Mouse (Mus musculus) heart, embryonic 10.5 days (tissue): Measurements from ENCODE around the gene Trnp1. TPM values are rescaled to one million over a fixed set of nuclear protein-coding genes. Genes with fewer than 3 reads are reported as not detected.

Experiments
- DNase-seq: peaks from one replicate; pipeline ENCODE4 v3.0.0-alpha.2; 2017; ENCODE audit warnings: low spot score
- H3K27ac ChIP-seq: fragments of 300-500 bp; sonication (generic); 2 replicates; pipeline ENCODE4 v1.5.1; 2016; ENCODE audit warnings: mild to moderate bottlenecking
- H3K27me3 ChIP-seq: fragments of 300-500 bp; sonication (generic); 2 replicates; pipeline ENCODE4 v1.6.1; 2016; ENCODE audit warnings: mild to moderate bottlenecking; ENCODE audit not compliant: poor library complexity, insufficient read depth, severe bottlenecking
- H3K36me3 ChIP-seq: fragments of 300-500 bp; sonication (generic); 2 replicates; pipeline ENCODE4 v1.6.1; 2016; ENCODE audit warnings: mild to moderate bottlenecking, moderate library complexity
- H3K4me1 ChIP-seq: fragments of 300-500 bp; sonication (generic); 2 replicates; pipeline ENCODE4 v1.6.1; 2016; ENCODE audit warnings: mild to moderate bottlenecking
- H3K4me3 ChIP-seq: fragments of 300-500 bp; sonication (generic); 2 replicates; pipeline ENCODE4 v1.5.1; 2016; ENCODE audit warnings: mild to moderate bottlenecking, moderate library complexity
- H3K9me3 ChIP-seq: fragments of 300-500 bp; sonication (generic); 2 replicates; pipeline ENCODE4 v1.6.1; 2016; ENCODE audit warnings: mild to moderate bottlenecking, moderate library complexity
- WGBS: fragments of 180-500 bp; shearing (Covaris S2); methylation state at CpG from one replicate; pipeline ENCODE4 v1.1.7; 2016; 5-methylcytosine and 5-hydroxymethylcytosine counted together
- polyA plus RNA-seq: library from polyadenylated mRNA; unstranded; fragments of >200 nt; fragmentation: Nextera tagmentation; extraction: Ambion mirVana; gene quantifications from 2 replicates; pipeline ENCODE4 v1.2.1, GENCODE M21; 2016

Gene Trnp1
- polyA plus RNA-seq, 1 experiment from 2014 or later: 0.60 TPM

DNA sequence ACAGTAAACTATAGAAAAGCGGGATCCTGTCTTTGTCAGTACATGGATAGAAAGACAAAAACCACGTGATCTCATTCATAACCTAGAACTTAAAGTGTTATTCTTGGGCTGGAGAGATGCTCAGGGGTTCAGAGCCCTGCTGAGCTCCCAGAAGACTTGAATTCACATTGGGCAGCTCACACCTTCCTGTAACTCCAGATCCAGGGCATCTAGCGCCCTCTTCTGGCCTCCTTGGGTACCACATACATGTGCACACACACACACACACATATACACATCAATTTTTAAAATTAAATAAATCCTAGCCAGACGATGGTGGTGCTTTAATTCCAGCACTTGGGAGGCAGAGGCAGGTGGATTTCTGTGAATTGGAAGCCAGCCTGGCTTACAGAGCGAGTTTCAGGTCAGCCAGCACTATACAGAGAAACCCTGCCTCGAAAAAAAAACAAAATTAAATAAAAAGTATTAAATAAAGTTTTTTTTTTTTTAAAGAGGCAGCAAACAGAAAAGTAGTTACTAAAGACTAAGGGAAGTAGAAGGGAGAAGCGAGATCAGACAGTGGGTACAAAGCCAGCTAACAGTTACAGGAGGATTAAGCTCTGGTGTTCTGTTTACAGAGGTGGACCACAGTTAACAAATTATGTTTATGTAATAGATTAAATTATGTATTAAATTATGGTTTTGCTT, 27.1 kb downstream of the Trnp1 start:
- peaks cover 21% of the 10 kb centered on the region for H3K4me1 ChIP-seq
- H3K4me3 ChIP-seq: no peak overlapping the region
- DNase-seq: no peak
- peaks cover 3% of the 10 kb centered on the region; the same call in 1 of the 2 replicates for H3K9me3 ChIP-seq
- no peak overlapping the region for H3K27ac ChIP-seq
- H3K27me3 ChIP-seq: peaks cover 41% of the 10 kb centered on the region
- WGBS: 78% methylated on average over 7 of the region's 7 CpGs
- no peaks in the 10 kb centered on the region for H3K36me3 ChIP-seq

DNA sequence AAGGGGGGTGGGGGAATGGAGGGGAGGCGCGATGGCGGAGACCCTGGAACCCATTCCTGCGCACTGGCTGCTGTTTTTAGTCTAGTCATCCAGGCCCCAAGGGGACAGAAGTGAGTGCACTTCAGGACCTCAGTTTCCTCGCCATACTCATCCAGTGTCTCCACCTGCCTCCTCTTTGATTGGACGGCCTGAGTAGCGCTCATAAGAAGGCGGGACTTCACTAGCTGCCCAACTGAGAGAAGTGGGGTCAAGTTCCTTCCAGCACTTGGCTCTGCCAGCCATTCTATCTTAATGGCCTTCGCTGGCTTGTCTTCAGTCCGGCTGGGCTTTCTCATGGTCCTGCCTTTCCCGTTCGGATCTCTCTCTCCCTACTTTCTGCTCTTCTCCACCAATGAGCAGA, 29.2 kb downstream of the Trnp1 start:
- Histone ChIP-seq H3K9me3 (peaks cover 3% of the 10 kb centered on the region; the same call in 1 of the 2 replicates), H3K27me3 (peaks cover 21% of the 10 kb centered on the region), H3K27ac (no peak overlapping the region), H3K4me3 (peak overlapping the region; percentile 69), H3K36me3 (no peaks in the 10 kb centered on the region), H3K4me1 (peaks cover 29% of the 10 kb centered on the region)
- 20% methylated on average over 12 of the region's 12 CpGs for WGBS
- DNase-seq: no peak

DNA sequence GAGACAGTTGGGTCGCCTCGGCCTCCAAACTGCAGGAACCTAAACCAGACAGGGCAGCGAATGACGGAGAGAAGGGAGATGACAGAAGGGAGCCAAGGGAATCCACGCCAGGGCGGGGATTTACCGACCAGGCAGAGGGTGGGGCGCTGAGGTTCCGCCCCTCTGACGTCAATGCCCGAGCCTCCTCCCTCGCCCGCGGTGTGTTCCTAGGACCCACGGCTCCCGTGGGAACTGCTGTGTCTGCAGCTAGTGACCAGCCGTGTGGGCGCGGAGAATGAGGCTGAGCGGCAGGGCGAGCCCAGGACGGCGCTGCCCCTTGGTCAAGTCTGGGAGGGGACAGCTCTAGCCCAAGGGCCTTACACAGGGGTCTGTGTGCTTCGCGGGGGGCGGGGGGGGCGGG, 30.3 kb downstream of the Trnp1 start:
- Histone ChIP-seq H3K4me3 (peak overlapping the region; percentile 69), H3K36me3 (no peaks in the 10 kb centered on the region), H3K27ac (peak overlapping the region; percentile 76), H3K27me3 (peaks cover 21% of the 10 kb centered on the region), H3K4me1 (peaks cover 37% of the 10 kb centered on the region), H3K9me3 (peaks cover 3% of the 10 kb centered on the region; the same call in 1 of the 2 replicates)
- peak; percentile 86 for DNase-seq
- under 1% methylated on average over 27 of the region's 27 CpGs for WGBS

DNA sequence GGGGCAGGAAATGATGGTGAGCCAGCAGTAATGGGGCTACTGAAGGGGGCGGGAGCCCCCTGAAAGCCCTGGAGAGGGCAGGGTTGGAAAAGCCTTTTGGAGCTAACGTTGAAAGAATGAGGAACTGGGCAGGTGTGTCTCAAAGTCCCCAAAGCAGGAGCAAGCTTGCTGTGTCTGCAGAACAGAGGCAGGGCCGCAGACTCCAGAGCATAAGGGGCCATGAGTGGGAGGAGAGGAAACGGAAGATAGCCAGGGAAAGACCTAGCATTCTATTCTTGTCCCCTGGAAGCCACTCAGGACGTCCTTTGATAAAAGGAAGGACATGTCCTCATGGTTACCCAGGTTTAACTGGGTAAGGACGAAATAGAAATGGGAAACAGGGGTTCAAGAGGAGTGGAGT, 35.2 kb downstream of the Trnp1 start:
- Histone ChIP-seq H3K9me3 (no peaks in the 10 kb centered on the region), H3K4me3 (no peak overlapping the region), H3K27ac (peak overlapping the region; percentile 79), H3K4me1 (peaks cover 47% of the 10 kb centered on the region), H3K27me3 (peaks cover under 1% of the 10 kb centered on the region; the same call in 1 of the 2 replicates), H3K36me3 (no peaks in the 10 kb centered on the region)
- DNase-seq: no peak
- 37% methylated on average over 6 of the region's 6 CpGs for WGBS

DNA sequence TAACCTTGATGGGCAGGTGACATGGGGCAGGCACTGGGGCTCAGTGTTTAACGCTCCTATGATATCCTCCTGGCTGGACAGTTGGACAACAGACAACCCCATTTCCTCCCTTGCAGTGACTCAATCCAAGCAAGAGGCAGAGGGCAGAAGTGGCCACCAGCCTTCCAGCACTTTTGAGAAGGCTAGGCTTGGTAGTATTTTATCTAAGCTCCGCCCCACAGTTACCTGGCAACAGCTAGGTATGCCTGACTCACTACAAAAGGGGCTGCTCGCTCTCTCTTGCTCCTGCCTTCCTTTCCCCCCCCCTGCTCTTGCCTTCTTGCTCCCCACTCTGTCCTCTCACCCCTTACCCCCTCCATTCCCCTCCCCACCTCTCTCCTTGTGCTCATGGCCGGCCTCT, 37.0 kb downstream of the Trnp1 start:
- 61% methylated on average over 4 of the region's 4 CpGs for WGBS
- Histone ChIP-seq H3K27me3 (no peaks in the 10 kb centered on the region), H3K4me1 (peaks cover 50% of the 10 kb centered on the region), H3K9me3 (no peaks in the 10 kb centered on the region), H3K36me3 (no peaks in the 10 kb centered on the region), H3K27ac (no peak overlapping the region), H3K4me3 (no peak overlapping the region)
- no peak for DNase-seq

DNA sequence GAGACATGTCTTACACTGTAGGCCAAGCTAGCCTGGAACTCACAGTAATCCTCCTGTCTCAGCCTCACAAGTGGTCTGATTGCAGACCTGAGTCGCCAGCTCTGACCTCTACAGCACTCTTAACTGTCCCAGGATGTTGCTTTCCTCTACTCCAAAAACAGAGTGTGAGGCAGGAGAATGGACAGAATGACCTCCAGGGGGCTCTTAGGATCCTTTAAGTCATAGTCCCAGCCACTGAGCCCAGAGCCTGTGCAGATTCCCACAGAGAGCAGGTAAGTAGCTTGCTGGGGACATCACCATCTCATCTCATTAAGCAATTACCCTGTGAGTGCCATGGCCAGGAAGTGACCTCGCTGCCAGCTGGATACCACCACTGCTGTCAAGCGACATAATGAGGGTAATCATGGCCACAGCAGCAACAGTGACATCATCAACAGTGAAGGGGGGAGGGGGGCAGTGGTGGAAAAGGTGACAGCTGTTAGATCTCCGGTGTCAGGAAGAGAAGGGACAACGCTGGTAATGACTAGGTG, 37.5 kb downstream of the Trnp1 start:
- DNase-seq: no peak
- H3K27ac ChIP-seq: no peak overlapping the region
- H3K4me1 ChIP-seq: peaks cover 51% of the 10 kb centered on the region
- H3K9me3 ChIP-seq: no peaks in the 10 kb centered on the region
- H3K27me3 ChIP-seq: no peaks in the 10 kb centered on the region
- H3K4me3 ChIP-seq: no peak overlapping the region
- WGBS: 40% methylated on average over 5 of the region's 5 CpGs
- H3K36me3 ChIP-seq: no peaks in the 10 kb centered on the region

DNA sequence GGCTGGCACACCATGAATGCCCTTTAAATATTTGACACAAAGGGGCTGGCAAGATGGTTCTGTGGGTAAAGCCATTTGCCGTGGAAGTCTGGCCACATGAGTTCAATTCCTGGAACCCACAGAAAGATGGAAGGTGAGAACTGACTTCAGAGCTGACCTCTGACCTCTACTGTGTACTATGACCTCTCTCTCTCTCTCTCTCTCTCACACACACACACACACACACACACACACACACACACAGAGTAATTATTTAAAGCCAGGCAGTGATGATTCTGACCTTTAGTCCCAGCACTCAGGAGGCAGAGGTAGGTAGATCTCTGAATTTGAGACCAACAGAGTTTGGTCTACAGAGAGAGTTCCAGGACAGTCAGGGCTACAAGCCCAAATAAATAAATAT, 38.3 kb downstream of the Trnp1 start:
- Histone ChIP-seq H3K27me3 (no peaks in the 10 kb centered on the region), H3K4me1 (peaks cover 51% of the 10 kb centered on the region), H3K27ac (no peak overlapping the region), H3K9me3 (no peaks in the 10 kb centered on the region), H3K36me3 (no peaks in the 10 kb centered on the region), H3K4me3 (no peak overlapping the region)
- DNase-seq: no peak
- WGBS: 85% methylated on average over 1 of the region's 1 CpGs

DNA sequence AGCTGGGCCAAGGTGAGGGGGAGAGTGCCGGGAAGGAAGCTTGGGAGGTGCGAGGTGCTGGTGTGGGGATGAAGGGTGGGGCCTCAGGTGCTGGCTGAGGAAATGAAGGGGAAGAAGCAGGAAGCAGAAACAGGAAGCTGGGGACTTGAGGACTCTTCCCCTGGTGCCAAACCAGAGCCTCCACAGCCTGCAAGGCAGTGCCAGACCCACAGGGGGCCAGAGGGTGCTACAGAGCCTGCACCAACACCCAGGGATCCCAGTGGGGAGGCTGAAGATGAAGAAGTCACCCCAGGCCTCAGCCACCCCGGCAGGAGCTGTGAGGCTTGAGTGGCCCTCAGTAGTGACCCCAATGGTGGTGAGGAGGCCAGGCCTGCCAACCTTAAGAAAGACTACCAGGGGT, 40.3 kb downstream of the Trnp1 start:
- no peak overlapping the region for H3K4me3 ChIP-seq
- no peaks in the 10 kb centered on the region for H3K9me3 ChIP-seq
- no peak for DNase-seq
- no peak overlapping the region for H3K27ac ChIP-seq
- WGBS: 62% methylated on average over 3 of the region's 3 CpGs
- no peaks in the 10 kb centered on the region for H3K27me3 ChIP-seq
- H3K4me1 ChIP-seq: peaks cover 34% of the 10 kb centered on the region
- H3K36me3 ChIP-seq: no peaks in the 10 kb centered on the region

DNA sequence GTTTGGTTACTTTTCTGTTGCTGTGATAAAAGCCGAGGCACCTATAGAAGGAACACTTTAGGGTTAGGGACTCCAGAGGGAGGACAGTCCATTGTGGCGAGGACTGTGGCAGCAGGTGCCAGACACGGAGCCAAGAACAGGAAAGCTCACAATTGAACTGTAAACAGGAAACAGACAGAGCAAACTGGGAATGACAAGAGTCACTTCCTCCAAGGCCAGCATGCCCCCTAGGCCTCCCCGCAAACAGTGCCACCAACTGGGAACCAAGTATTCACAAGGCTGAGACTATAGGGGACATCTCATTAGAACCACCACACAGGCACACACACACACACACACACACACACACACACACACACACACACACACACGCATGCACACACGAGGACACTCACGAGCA, 45.9 kb downstream of the Trnp1 start:
- Histone ChIP-seq H3K27me3 (peaks cover 20% of the 10 kb centered on the region; the same call in 1 of the 2 replicates), H3K9me3 (no peaks in the 10 kb centered on the region), H3K4me1 (peaks cover 20% of the 10 kb centered on the region), H3K4me3 (no peak overlapping the region), H3K36me3 (no peaks in the 10 kb centered on the region), H3K27ac (no peak overlapping the region)
- 71% methylated on average over 7 of the region's 7 CpGs for WGBS
- no peak for DNase-seq

DNA sequence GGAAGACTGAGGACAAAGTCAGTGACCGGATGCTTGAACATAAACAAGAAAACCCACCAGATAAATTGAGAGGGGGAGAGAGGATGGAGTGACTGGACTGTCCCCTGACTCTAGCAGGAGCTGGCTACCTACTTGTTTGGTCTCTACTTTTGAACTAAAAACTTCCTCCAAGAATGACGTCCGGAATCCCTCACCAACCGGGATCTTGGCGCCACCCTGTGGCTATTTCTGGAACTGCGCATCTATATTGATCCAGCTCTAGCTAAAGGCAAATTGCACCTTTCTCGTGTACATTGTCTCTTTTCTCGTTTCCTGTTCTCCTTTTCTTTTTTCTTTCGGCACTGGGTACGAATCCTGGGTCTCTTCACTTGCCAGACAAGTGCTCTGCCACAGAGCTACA, 46.8 kb downstream of the Trnp1 start:
- peak; percentile 86 for DNase-seq
- Histone ChIP-seq H3K27ac (no peak overlapping the region), H3K4me3 (no peak overlapping the region), H3K4me1 (peaks cover 15% of the 10 kb centered on the region), H3K36me3 (no peaks in the 10 kb centered on the region), H3K27me3 (peaks cover 29% of the 10 kb centered on the region; the same call in 1 of the 2 replicates), H3K9me3 (no peaks in the 10 kb centered on the region)
- WGBS: 9% methylated on average over 10 of the region's 10 CpGs

DNA sequence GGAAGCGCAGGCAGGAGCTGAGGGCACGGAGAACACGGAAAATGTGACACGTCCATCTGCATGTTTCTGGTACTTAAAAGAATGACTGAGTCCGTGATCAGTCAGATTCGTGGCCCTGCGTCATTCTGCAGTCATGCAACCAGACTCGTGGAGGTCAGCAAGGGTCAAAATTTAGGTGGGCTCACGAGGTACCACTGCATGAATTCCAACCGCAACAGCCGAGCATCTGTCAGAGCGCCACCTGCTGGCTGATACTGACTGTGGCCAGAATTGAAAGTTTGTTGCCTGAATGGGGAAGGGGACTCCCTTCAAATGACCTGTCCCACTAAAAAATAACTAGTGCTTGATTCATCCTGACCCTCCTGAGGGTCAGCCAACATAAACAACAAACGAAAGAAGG, 48.6 kb downstream of the Trnp1 start:
- Histone ChIP-seq H3K27ac (no peak overlapping the region), H3K36me3 (no peaks in the 10 kb centered on the region), H3K4me3 (no peak overlapping the region), H3K4me1 (peaks cover 13% of the 10 kb centered on the region), H3K27me3 (peaks cover 32% of the 10 kb centered on the region; the same call in 1 of the 2 replicates), H3K9me3 (no peaks in the 10 kb centered on the region)
- no peak for DNase-seq
- WGBS: 18% methylated on average over 13 of the region's 13 CpGs

DNA sequence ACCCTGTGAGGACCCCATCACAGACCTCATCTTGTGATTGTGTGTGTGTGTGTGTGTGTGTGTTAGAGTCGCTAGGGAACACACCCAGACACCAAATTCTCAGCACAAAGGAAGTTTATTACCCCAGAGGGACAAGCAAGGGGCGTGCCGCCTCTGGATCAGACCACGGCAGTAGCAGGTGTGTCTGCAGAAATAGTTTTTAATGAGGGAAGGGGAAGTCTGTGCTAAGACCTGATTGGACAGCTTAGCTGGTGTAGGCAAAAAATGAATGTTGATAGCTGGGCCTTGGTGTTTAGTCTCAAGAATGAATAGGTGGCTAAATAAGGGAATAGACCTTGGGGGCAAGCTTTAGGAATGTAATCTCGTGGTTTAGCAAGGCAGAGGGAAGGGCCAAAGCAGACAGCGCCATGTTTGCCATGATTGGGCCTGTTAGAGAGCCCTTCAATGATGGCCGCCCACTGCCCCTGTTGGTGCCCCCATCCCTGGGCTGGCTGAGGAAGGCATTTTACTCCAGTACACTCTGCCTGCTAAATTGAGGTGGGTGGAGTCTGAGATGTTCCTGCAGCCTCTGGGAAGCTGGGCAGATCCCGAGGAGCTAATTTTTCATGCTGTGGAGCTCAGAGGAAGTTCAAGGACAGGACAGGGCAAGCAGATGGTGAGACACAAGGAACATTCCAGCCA, 49.5 kb downstream of the Trnp1 start:
- H3K27me3 ChIP-seq: peaks cover 32% of the 10 kb centered on the region; the same call in 1 of the 2 replicates
- H3K36me3 ChIP-seq: no peaks in the 10 kb centered on the region
- no peak overlapping the region for H3K27ac ChIP-seq
- H3K4me1 ChIP-seq: peaks cover 13% of the 10 kb centered on the region
- no peak for DNase-seq
- no peaks in the 10 kb centered on the region for H3K9me3 ChIP-seq
- WGBS: 72% methylated on average over 8 of the region's 8 CpGs
- H3K4me3 ChIP-seq: no peak overlapping the region

DNA sequence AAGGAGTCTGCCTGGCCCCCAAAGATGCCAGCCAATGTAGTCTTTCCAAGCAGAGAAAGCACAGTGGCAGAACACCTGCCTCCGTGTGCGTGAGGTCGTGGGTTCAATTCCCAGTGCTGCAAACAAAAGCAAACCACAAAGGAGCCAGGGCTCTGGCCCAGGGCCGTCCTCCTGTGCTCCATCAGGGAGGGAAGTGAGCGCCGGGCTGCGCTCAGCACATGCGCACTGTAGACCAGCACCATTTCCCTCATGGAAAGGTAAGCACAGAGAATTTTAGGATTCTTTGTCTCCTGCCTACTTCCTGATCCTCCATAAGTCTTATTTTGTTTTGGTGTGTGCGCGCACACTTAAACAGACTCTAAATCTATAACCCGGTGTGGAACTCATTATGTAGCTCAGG, 50.4 kb downstream of the Trnp1 start:
- WGBS: 79% methylated on average over 11 of the region's 11 CpGs
- peaks cover 13% of the 10 kb centered on the region for H3K4me1 ChIP-seq
- H3K36me3 ChIP-seq: no peaks in the 10 kb centered on the region
- no peaks in the 10 kb centered on the region for H3K9me3 ChIP-seq
- no peak for DNase-seq
- H3K27ac ChIP-seq: no peak overlapping the region
- no peak overlapping the region for H3K4me3 ChIP-seq
- H3K27me3 ChIP-seq: peaks cover 32% of the 10 kb centered on the region; the same call in 1 of the 2 replicates
